Mouse (Mus musculus): ENCODE data around the gene Aff2. TPM values are rescaled to one million over a fixed set of nuclear protein-coding genes. Genes with fewer than 3 reads are reported as not detected.

Gene Aff2
- total RNA-seq (2021) = 1 to 10 TPM; 1.0 to 2.1 TPM
- long read RNA-seq, experiment 1 = 0 reads
- long read RNA-seq, experiment 2 = 0 reads

DNA sequence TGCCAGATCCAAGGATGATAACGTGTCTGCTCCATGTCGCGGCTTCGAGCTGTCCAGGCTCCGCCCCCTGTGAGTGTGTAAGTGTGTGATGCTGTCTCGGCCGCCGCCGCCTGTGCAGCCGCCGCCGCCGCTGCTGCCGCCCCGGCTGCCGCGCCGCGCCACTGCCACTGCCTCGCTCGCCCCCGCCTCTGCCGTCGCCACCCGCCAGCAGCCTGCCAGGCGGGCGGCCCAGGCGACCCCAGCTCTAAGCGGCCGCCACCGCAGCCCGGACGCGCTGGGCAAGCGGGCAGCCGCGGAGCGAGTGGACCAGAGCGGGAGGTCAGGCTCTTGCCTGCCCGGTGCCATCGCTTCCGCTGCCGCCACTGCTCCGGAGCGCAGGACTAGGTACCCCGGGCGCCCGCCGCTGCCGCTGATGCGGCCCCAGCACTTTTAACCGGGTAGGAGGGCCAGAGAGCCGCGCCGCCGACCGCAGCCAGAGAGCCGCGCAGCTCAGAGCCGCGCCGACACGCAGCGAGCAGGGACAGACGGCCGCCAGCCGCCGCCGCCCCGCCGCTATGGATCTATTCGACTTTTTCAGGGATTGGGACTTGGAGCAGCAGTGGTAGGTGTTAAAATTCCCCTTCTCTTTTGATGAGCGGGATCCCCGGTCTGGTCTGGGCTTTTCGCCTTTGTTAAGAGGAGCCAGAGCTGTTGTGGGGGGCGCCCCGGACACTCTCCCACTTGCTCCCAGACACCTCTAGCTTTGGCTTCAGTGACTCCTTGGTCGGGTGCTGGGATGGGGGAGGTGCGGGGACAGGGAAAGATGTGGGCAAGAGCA, at the start of gene Aff2:
TSS of gene Aff2 (plus strand) at position 57 of the 817 bp plus-strand sequence.
- intact Hi-C loops (cut with DNase I; ENCODE audit: low total_unique reads) = no loop called here
- peak; percentile 35 for DNase-seq

- DNase-seq = no peak
- intact Hi-C loops (cut with DNase I; ENCODE audit: low total_unique reads) = no loop called here
Measured at GRCm38 (mm10) chrX:69337296-69337695, 22.8 kb upstream of the Aff2 start.

- intact Hi-C loops (cut with DNase I; ENCODE audit: low total_unique reads) = no loop called here
- DNase-seq = no peak
Measured at GRCm38 (mm10) chrX:69355621-69356020, 4.5 kb upstream of the Aff2 start.

DNA sequence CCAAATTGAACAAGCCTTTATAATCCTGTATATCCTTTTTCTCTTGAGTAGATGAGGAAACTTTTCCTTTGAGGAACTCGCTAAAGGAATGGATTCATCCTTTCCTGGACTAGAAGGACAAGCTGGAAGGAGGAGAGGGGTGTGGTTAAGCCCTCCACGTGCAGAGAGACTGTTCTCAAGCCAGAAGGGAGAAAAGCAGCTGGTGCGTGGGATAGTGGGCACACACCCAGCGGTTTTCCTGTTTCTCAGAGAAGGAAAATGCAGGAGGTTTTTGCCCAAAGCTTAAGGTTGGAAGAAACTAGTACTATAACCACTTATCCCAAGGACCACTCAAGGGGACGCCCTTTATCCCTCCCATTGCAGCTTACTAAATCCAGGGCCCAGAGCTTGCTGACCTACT, 734 bp upstream of the Aff2 start:
- DNase-seq = peak; percentile 29
- intact Hi-C loops (cut with DNase I; ENCODE audit: low total_unique reads) = no loop called here

DNA sequence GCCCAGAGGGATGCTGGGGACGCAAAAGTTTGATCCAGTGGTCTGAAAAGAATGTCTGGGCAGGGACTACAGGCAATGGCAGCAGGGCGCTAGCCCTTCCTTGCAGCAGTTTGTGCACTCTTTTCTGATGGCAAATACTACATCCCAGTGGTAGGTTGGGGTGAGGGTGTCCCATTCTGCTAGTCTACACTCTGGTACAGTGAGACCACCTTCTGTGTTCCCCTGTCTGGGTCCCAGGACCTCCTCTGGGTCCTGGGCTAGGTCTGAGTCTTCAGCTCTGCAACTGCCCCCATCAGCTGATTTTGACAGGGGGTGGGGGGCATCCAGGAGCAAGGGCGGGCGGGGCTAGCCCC, 233 bp upstream of the Aff2 start:
- no peak for DNase-seq
- intact Hi-C loops (cut with DNase I; ENCODE audit: low total_unique reads) = no loop called here

- DNase-seq = no peak
- intact Hi-C loops (cut with DNase I; ENCODE audit: low total_unique reads) = no loop called here
Measured at GRCm38 (mm10) chrX:69361055-69361558, 1.0 kb downstream of the Aff2 start.

- no peak for DNase-seq
- intact Hi-C loops (cut with DNase I; ENCODE audit: low total_unique reads) = no loop called here
Measured at GRCm38 (mm10) chrX:69364198-69364597, 4.1 kb downstream of the Aff2 start.

DNA sequence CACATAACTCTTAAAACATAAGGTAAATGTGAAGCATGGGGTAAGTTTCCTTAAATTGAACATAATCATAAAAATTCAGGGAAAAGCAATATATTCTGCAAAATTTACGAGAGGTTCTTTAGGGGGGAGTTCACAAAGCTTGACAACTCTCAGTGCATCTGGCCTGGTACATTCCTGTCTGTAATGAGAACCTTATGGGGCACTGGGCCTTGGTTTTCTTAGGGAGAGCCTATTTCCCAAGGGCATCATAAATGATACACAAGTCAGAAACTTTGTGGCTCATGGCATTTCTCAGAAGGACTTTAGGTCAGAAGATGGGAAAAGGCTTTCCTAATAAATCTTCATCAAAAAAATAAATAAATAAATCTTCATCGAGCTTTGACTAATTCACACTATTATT, 13.2 kb downstream of the Aff2 start:
- intact Hi-C loops (cut with DNase I; ENCODE audit: low total_unique reads) = no loop called here
- DNase-seq = no peak

GRCm38 (mm10) chrX:69389738-69390137, 29.6 kb downstream of the Aff2 start:
- DNase-seq = no peak
- intact Hi-C loops (cut with DNase I; ENCODE audit: low total_unique reads) = no loop called here

DNA sequence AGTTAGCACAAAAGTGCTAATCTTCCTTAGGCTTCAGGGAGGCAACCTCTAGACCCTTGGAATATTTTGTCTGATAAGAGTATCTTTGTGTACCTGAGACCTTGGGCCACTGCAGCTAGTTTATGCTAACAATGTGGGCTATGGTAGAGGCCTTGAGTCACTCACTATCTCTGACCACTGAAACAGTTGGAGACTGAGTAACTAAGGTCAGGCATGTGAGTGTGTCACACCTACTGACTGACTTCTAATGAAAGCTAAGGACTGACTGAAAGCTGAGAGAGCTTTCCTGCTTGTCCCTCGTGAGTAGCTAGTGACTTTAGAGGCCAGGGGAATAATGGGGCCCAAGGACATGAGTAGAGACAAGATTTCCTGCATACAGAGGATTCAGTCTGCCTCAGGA, 54.9 kb downstream of the Aff2 start:
- no peak for DNase-seq
- intact Hi-C loops (cut with DNase I; ENCODE audit: low total_unique reads) = no loop called here

DNA sequence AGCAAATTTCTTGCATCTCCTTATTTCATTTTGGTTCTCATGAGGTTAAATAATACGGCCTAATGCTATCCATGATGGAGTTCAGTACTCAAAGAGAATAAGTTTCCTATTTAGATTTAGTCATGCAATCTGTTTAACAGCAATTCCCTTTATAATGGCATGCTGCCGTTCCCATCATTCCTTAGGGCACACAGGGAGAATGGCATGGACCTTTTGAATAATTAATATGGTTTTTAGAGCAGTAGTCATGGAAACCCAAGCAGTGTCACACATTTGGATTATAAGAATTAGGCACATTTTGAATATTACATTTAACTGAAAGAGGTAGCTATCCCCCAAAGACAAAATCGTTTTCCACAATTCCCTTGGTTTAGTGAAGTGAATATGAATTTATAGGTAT, 78.3 kb downstream of the Aff2 start:
- intact Hi-C loops (cut with DNase I; ENCODE audit: low total_unique reads) = no loop called here
- no peak for DNase-seq

DNA sequence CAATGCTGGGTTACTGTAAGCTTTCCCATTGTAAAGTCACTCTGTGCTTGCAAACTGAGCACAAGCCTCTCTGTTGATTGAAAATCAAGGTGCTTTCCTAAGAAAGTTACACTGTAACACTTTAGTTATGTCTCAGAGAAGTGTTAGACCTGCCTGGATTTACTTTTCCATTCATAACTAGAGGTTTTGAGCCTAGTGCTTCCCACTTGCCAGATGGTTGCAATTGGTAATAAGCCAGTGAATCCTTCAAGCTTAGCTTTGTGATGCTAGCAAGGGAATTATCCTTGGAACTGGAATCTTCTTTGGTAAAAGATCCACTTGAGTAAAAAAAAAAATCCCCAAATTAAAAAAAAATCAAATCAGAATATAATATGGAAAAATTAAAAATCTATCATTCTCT, 81.8 kb downstream of the Aff2 start:
- intact Hi-C loops (cut with DNase I; ENCODE audit: low total_unique reads) = no loop called here
- DNase-seq = no peak

DNA sequence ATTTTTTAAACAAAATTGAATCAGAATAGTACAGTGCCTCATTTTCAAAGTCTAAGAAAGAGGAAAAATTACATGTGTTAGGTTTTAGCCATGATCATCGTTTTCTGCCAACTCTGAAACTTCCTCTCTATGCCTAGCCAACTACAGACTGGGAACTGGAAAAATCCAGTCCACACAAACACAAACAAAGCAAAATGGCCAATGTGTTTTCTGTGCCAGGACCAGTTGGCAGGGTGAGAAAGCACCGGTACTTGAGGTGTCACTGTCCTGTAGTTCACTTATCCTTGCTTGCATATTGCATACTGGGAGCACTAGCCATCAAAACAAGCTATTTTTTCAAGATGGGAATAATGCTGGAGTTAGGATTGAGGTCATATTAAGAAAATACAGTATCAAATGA, 100.8 kb downstream of the Aff2 start:
- DNase-seq = no peak
- intact Hi-C loops (cut with DNase I; ENCODE audit: low total_unique reads) = no loop called here

GRCm38 (mm10) chrX:69502061-69502460, 142.0 kb downstream of the Aff2 start:
- intact Hi-C loops (cut with DNase I; ENCODE audit: low total_unique reads) = no loop called here

DNA sequence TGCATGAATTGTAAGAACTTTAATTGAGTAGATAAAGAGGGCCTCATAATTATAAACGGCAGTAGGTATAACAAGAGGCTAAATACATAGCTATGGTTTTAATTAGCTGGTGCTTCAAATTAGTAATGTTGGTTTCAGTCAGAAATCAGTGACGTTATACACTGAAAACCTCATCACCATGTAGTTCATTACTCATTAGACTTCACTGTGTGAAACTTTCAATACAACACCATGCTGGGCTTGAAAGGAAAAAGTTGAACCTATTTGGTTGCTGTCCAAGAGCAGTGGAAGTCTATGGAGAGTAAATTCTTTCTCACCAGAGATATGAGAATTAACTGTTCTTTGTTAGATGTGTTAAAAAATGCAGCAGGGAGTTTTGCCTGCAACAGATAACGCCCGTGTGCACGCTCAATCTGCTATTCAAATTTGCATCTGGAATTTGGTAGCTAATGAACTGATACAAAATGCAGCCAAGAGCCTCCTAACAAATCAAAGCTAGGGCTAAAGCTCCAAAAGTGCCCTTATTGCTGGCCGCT, 158.0 kb downstream of the Aff2 start:
- DNase-seq = no peak
- intact Hi-C loops (cut with DNase I; ENCODE audit: low total_unique reads) = no loop called here

More at GRCm38 (mm10) chrX:69502061-69502460, 142.0 kb downstream of the Aff2 start:
- DNase-seq = no peak

DNA sequence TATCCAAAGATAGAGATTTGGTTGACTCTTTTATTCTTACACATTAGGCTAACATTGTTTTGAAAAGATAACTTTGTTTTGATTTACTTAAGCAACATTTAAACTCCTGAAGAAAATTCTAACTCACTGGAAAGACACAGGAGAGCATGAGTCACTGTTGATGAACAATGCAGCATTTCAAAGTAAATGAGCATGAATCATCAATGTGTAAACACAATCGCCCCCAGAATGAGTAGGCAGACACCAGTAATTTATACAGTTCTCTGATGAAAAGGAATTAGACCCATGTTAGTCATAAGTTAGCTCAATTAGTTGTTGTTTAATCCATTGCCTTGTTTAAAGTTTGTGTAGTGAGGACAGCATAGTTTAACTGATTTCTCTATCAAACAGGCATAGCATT, 180.7 kb downstream of the Aff2 start:
- no peak for DNase-seq
- intact Hi-C loops (cut with DNase I; ENCODE audit: low total_unique reads) = no loop called here

DNA sequence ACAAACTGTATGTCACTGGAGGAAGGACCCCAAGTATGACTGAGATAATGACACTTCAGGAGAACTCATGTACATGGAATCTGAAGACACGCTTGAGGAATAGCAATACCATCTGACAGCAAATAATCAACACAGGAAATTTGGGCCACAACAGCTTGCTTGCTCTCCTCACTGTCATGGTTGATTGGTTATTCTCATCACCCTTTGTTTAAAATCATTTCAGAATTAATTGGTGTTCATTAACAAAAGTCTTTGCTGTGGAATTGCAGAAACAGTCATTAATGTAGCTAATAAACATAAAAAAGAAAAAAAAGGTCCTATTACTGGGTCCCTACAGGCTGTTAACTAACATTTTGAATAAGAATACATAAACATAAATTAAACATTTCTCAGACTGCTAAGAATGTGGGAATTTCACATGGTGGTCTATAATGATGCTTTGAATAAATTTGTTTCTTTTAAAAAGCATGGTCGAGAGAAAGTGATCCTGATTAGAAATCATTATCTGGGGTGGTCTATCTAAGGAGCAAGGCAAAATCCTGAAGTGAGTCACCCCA, 219.9 kb downstream of the Aff2 start:
- intact Hi-C loops (cut with DNase I; ENCODE audit: low total_unique reads) = no loop called here
- DNase-seq = no peak

DNA sequence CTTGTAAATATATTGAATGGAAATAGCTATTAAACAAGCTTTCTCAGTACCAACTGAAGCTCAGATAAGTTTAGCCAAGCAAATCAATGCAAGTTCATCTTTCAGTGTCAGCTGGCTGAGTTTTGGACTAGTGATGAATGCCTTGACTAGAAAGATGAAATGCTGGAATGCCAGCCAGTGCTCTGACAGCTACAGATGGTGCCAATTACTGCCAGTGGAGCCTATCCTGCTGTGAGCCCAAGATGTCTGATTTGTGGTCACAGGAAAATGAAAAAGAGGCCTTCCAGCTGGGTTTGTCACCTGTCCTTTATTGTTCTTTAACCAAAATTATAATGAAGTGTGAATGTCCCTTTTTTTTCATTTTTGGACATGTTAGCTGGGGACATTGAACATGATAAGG, 248.7 kb downstream of the Aff2 start:
- no peak for DNase-seq
- intact Hi-C loops (cut with DNase I; ENCODE audit: low total_unique reads) = no loop called here

- intact Hi-C loops (cut with DNase I; ENCODE audit: low total_unique reads) = no loop called here
- no peak for DNase-seq
Measured at GRCm38 (mm10) chrX:69663038-69663437, 302.9 kb downstream of the Aff2 start.

DNA sequence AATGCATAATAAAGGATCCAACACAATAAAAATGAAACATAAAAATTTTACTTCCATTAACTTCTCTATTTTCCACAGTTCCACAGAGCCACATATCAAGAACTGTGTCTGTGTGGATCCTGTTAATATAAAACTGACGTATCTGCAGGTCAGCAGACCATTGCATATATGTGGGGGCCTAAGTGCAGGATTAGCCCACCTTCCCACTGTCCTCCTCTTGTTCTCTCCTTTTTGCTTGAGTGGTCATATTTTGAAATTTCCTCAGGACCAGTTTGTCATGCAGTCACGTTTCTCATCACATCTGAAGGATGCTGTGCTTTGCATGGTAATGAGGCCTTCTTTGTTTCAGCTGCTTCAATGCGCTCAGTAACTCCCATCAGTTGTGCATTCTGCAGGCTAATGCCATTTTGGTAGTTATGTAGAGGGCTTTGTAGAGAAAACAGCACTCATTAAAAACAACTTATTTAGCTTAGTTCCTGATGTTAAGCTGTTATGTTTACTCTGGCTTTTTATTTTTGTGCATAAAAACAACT, 306.1 kb downstream of the Aff2 start:
- intact Hi-C loops (cut with DNase I; ENCODE audit: low total_unique reads) = no loop called here
- DNase-seq = no peak

DNA sequence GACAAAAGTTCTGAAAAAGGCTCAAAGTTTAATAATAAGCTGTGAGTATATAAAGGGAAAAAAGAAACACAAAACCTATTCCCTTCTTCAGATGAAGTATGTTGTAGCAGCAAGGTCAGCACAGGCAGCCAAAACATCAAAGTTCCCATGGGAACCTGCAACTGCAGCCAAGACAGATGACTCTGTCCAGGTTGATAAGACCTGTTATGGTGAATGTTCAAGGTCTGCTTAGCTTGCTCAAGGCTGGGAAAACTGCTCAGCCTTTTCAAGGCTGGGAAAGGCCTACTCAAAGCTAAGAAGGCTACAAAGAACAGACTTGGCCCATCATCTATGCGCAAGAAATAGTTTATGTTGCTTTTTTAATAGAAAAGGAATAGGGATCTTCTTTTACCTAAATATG, 315.6 kb downstream of the Aff2 start:
- intact Hi-C loops (cut with DNase I; ENCODE audit: low total_unique reads) = no loop called here
- DNase-seq = no peak

All from gastrocnemius, postnatal 14 days (tissue).